Mouse (Mus musculus) lung, postnatal 36 days (tissue): Measurements from ENCODE around the gene Pkd1l1.
A peak's percentile ranks its signal among the peaks of the same experiment; 100 is the strongest.

Source experiments
- DNase-seq: peaks from one replicate; pipeline ENCODE4 v3.0.0; 2022; ENCODE audit warnings: mixed read lengths

The Pkd1l1 gene

DNA sequence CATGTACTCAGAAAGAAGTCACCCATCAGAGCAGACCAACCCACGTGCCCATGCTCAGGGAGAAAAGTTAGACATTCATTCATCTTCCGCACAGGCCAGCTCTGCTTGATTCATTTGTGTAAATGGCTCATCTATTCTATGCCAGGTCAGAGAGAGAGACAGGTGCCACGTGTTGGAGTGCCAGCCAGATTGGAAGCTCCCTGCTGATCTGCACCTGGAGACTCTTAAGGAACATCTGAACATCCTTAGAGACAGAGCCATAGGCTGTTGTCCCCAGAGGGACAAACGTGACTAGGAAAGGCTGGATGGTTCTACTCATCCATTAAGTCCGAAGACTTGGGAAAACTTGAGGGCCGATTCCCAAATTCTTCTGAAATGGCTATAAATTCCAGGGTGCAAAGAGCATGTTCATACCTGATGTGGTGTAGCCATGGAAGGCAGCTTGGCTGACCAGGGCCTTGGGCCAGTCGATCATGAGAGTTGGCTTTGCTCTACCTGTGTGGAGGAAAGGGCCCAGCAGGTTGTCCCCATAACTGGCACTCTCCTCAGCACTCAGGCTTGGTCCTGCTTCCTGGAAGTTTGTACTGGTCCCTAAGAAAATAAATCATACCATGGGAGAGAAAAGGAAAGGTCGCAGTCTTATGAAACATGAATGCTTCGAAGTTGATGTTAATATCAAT lies 36.5 kb downstream of the Pkd1l1 start:
- no peak for DNase-seq

DNA sequence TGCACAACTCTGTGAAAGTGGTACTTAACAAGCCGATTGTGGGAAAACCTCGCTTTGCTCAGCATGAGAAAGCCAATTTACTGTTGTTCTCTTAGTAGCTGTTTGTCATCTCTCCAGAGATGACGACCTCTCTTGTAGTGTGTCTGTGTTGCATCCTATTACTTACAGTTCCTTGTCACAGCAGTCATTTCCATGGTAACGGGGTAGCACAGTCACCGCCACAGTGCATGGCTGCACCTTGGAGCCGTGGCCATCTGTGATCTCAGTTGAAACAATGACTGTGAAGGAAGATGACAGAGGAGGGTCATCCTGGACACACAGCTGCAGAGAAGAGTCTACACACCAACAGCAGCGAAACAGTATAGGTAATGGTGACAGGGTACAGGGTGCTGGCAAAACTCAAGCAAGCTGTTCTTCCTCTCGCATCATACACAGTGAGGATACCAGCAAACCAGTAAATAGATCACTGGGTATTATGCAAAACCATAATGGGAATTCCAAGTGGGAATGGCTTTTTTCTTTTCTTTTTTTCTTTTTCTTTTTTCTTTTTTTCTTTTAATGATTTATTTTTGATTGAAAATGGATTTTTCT lies 56.9 kb downstream of the Pkd1l1 start:
- DNase-seq: no peak

DNA sequence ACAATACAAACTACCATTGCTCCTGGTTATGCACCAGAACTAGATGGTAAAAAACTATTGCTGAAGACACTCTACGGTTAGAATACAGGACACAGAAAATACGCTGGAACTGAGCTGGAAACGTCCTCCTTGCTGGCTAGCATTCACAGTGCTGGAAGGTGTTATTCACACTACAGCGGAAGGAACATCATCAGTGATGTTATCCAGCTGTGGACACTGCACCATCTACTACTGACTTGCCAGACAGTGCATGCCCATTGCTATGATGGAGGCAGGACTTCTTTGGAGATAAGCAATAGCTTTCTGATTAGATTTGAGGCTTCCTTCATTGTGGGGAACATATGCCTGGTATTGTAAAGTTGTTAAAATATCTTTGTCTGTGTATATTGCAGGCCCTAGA lies 90.3 kb downstream of the Pkd1l1 start:
- DNase-seq: no peak

GRCm38 (mm10) chr11:8881521-8881920 lies 91.5 kb downstream of the Pkd1l1 start:
- DNase-seq: no peak

GRCm38 (mm10) chr11:8870115-8870514 lies 103.0 kb downstream of the Pkd1l1 start:
- no peak for DNase-seq

DNA sequence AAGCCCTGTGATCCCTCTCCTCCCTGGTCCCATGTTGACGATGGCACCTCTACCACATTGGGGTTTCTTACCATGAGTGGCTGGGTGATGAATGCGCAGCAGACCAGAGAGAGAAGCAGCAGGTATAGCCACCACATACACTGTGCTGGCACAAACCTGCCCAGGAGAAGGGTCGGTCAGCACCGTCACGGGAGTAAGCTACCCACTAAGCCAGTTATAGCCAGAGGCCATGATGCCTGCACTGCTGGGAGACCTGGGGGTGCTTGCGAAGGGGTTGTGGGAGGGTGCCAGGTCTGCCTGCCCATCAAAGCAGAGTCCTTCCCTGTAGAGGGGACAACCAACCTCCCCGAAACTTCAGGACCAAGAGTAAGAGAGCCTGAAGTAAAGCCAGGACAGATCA lies 107.0 kb downstream of the Pkd1l1 start:
- no peak for DNase-seq

GRCm38 (mm10) chr11:8863955-8864675 lies 109.0 kb downstream of the Pkd1l1 start:
- no peak for DNase-seq

DNA sequence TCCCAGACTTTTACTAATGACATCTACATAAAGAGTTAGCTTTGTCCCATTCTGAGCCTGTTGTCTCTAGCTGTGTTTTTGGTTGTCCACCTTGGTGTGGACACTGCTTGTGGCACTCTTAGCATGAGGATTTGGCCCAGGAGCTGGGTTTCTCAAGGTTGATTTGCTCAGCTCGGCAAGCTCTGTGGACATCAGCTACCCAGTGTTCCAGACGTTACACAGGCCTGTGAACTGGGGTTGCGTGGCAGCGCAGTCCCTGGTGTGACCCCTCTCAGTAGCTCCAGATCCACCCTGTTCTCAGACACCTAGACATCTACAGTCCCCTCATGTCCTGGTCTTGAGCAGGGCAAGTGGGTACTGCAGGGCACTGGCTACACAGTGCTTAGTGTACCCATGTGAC lies 110.6 kb downstream of the Pkd1l1 start:
- no peak for DNase-seq

DNA sequence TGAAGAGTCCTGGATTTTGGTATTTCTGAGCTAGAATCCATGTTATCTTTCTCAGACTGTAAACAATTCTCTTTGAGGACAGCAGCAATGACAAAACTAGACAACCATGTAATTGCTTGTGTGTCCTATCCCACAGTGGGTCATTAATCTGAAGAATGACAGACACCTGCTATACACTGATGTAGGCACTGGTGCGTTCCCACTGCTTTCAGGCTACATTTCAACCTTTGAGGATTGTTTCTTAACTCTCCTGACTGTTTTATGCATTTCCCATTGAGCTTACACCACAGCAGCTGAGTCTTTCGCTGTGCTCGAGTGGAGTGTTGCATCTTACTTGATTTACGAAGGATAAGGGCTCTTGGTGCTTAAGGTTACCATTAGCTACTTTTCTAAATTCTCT lies 111.1 kb downstream of the Pkd1l1 start:
- no peak for DNase-seq

DNA sequence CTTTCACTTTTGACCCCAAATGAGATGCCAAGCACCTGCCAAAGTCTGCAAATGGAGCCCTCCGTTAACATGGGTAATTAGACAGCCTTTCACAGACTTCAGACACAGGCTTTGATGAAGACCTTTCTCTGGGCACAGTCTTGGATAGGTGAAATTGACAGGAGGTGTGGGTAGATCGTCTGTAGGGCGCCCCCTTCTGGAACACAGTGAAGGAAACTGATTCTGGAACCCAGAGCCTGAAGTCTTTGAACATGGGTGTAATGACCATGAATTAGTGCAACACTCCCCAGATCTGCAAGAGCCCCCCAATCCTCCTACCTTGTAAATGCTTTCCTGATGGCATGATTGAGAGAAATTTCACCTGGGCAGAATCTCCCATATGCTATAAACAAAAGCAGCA lies 112.2 kb downstream of the Pkd1l1 start:
- DNase-seq: peak; percentile 32

DNA sequence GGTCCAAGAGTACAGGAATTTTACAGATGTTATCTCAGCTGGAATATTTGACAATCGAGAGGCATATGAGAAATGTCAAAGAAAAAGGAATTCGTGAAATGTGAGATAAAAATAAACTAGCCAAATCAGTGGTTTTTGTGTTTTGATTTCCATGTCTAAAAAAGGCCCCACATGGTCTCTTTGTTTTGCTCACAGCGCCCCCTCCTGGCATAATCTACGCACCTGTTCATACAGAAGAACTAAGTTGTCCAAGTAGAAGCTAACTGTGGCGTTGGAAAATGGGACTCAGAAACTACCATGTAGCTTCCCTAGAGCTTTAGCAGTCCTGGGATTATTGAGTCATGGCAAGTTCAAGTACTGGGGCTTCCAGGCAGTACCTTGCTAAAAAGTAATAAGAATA lies 113.2 kb downstream of the Pkd1l1 start:
- DNase-seq: peak; percentile 92

DNA sequence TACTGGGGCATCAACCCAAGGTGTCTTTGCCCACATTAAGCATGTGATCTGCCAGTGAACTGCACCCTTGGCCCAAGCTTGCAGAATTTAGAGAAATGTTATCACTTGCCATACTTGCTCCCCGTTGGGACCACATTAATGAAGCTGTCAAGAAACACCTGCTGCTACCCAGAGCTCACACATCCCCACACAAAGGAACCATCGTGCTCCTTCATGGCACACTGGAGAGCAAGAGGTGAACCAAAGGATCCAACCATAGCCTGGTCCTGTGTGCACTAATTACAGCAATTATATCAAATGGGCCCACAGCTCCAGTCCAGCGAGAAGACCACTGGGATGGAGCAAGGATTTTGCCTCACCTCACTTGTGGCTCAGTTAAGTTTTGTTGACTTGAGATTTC lies 114.0 kb downstream of the Pkd1l1 start:
- no peak for DNase-seq

GRCm38 (mm10) chr11:8856125-8856524 lies 116.9 kb downstream of the Pkd1l1 start:
- peak; percentile 7 for DNase-seq

GRCm38 (mm10) chr11:8848049-8848448 lies 125.0 kb downstream of the Pkd1l1 start:
- DNase-seq: no peak

DNA sequence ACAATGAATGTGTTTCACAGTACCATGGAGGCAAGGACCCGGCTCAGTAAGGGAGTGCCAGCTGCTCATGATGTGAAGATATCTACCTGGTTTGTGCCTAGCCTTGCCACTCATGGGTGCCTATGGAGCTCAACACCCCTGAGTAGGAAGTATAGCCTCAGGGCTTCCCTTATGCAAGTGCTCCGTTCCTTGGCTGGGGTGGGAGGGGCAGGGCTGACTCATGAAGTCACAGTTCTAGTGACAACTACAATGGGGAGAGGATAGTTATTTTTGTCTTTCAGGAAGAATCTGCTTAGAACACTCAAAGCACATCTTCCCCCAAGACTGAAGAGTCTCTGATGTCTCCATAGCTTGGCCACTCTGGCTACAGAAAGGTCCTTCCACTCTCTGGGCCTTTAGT lies 125.4 kb downstream of the Pkd1l1 start:
- DNase-seq: no peak

GRCm38 (mm10) chr11:8836176-8836575 lies 136.9 kb downstream of the Pkd1l1 start:
- DNase-seq: no peak

DNA sequence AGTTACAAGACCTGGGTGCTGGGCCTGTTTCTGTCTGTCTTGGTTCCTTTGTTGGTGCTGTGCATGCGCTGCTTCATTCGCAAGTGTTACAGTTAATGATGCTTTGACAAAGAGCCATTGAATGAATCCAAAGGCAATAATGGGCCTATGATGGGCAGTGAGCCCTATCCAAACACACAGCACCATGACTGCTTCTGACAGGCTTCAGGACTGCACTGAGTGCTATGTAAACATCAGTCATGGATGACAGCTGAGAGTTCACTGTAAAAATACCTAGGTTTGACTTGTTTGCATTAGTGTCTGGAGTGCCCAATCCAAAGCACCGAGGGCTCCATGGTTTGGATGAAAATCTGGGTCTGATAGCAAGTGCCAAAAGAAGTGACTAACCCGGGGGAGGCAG lies 138.9 kb downstream of the Pkd1l1 start:
- DNase-seq: no peak

GRCm38 (mm10) chr11:8830551-8830950 lies 142.5 kb downstream of the Pkd1l1 start:
- no peak for DNase-seq

- no peak for DNase-seq
Observed at GRCm38 (mm10) chr11:8829561-8829960, 143.5 kb downstream of the Pkd1l1 start.

GRCm38 (mm10) chr11:8828836-8829526 lies 144.1 kb downstream of the Pkd1l1 start:
- peak; percentile 19 for DNase-seq

DNA sequence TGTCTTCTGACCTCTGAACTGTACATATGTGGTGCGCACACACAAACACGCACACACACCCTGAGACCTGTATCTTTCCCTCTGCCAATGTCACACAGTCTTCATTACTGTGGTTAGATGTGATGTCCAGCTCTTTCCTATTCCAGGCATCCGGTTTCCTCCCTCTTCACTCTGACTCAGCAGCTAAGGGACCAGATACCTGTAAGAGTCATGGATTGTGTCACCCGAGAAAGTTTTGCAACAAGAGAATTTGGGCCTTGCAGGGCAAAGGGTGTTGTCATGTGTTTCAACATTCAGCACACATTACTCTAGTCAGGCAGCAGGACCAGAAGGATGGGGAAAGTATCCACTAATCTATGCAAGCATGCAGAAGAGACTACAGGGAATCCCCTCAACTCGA lies 146.5 kb downstream of the Pkd1l1 start:
- no peak for DNase-seq

DNA sequence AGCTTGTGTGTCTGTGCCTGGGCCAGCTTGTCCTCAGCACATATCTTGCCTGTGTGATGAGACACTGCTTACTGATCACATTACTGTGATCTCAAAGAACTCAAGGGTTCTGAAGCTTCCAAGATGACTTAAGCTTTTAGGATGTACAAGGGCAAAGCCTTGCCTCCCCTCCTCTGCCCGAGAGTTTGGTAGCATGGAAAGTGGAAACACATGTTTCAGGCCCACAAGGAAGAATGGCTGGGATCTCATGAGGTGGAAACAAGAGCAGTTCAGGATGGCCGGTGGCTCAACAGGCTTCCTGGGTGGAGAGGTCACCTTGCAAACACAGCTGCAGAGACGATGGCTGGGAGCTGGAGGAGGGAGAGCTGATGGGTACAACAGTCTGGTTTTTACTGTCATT lies 147.0 kb downstream of the Pkd1l1 start:
- DNase-seq: no peak

DNA sequence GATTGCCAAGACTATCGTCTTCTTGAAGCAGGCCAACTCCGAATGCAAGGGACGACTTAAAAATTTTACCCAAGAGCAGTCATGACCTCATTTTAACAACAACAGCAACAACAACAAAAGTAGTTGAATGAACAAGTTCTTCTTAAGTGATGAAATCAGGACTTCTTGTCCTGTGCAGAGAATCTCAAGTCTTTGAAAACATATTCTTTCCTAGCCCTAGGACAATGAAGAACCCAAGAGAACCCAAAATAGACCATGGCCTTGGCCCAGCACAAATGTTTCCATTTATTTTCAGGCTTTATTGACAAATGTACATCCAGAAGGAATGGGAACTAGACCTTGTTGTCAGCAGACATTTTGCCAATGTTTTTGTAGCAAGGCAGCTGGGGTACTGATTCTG lies 147.7 kb downstream of the Pkd1l1 start:
- no peak for DNase-seq

DNA sequence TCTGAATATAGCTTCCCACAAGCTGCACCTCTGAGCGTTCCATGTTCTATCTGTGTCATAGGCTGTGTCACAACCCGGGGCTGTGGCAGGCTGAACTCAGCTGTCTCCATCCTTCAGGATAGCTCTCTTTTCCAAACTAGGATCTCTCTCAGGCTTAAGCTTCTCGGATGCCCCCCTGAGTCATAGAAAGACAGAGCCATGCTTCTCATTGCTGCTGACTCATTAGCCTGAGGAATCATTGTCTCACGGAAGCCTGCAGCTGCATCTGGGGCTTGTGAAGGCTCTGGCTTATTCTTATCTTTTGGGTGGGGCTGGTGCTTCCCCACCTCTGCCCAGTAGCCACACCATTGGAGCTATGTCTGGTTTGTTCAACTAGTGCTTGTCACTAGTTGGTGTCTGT lies 151.7 kb downstream of the Pkd1l1 start:
- no peak for DNase-seq
